Mouse (Mus musculus) layer of hippocampus, adult 2 months (tissue): ENCODE results near the gene Gm17334. TPM values are rescaled to one million over a fixed set of nuclear protein-coding genes. Genes with fewer than 3 reads are reported as not detected.

ENCODE experiments used
- DNase-seq, 2 experiments: peaks; one replicate each; pipeline ENCODE4 v3.0.0; 2022; ENCODE audit warnings: low spot score in 2 of 2
- H3K27ac ChIP-seq: fragments of 200-600 bp; 2 replicates; pipeline ENCODE4 v1.8.1; 2022
- H3K4me3 ChIP-seq: fragments of 200-600 bp; 2 replicates; pipeline ENCODE4 v1.8.1; 2022; ENCODE audit warnings: mild to moderate bottlenecking
- CTCF ChIP-seq: fragments of 200-600 bp; conservative IDR thresholded peaks from 2 replicates; pipeline ENCODE4 v1.8.1; 2022; ENCODE audit warnings: antibody characterized with exemption, mild to moderate bottlenecking, moderate library complexity
- total RNA-seq, 2 experiments: library from RNA; stranded (reverse); gene quantifications; 2 replicates each; pipeline ENCODE4 v1.2.3; 2021

The Gm17334 gene
- total RNA-seq, 2 experiments from 2014 or later = 1.1 to 1.6 TPM

GRCm38 (mm10) chr11:53792986-53793385 lies 20.0 kb upstream of the Gm17334 start:
- no peak for TF ChIP-seq CTCF
- no peak overlapping the region for H3K27ac ChIP-seq
- DNase-seq = peak; percentile 47 to 59
- no peak overlapping the region for H3K4me3 ChIP-seq

- no peak overlapping the region for H3K27ac ChIP-seq
- H3K4me3 ChIP-seq = no peak overlapping the region
- no peak for TF ChIP-seq CTCF
- no peak for DNase-seq
These were observed 16.3 kb upstream of the Gm17334 start for GRCm38 (mm10) chr11:53789277-53789676.

- no peak for TF ChIP-seq CTCF
- Histone ChIP-seq H3K4me3 (no peak overlapping the region), H3K27ac (no peak overlapping the region)
- DNase-seq = no peak
These were observed 15.2 kb upstream of the Gm17334 start for GRCm38 (mm10) chr11:53788196-53788595.

GRCm38 (mm10) chr11:53786058-53787031 lies 13.4 kb upstream of the Gm17334 start:
- no peak for TF ChIP-seq CTCF
- no peak overlapping the region for H3K4me3 ChIP-seq
- no peak for DNase-seq
- H3K27ac ChIP-seq = no peak overlapping the region

DNA sequence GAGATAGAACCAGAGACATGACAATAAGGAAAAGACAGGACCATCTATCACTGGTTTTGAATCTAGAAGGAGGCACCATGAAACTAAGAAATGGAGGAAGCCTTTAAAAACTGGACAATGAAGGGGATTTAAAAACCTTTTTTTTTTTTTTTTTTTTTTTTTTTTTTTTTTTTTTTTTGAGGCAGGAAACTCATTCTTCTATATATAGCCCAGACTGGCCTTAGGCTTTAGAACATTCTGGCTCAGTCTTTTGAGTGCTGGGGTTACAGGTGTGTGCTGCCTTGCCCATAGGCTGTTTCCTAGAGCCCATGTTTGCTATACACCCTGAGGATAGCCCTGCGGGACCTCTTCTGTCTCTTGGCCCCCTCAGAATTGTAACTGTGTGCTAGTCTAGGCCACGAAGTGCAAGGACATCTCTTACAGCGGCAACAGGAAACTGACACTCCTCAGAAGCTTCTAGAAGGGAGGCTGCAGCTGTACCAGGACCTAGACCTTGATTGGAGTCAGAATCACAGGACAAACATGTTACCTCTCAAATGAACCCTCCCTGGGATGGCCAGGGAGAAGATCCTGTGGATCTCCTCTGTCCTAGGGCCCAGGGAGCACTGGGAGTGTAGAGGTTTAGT lies 12.4 kb upstream of the Gm17334 start:
- Histone ChIP-seq H3K4me3 (no peak overlapping the region), H3K27ac (no peak overlapping the region)
- TF ChIP-seq CTCF = no peak
- no peak for DNase-seq

DNA sequence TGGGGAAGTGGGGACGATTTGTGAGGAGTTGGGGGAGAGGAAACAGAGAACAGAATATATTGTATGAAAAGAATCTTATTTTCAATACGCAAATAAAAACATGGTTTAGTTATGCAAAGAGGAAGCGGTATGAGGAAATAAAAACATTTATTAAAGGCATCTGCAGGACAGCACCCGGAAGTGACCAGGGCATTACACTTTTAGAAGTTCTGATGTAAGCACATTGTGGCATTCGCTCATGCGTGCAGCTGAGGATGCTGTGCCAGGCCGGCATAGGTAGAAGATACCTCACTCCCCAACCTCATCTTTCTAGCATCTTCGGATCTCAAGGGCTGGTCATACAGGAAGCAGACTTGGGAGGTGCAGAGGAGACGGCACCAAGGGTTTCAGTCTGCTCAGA lies 10.3 kb upstream of the Gm17334 start:
- H3K27ac ChIP-seq = no peak overlapping the region
- H3K4me3 ChIP-seq = no peak overlapping the region
- TF ChIP-seq CTCF = no peak
- DNase-seq = no peak

DNA sequence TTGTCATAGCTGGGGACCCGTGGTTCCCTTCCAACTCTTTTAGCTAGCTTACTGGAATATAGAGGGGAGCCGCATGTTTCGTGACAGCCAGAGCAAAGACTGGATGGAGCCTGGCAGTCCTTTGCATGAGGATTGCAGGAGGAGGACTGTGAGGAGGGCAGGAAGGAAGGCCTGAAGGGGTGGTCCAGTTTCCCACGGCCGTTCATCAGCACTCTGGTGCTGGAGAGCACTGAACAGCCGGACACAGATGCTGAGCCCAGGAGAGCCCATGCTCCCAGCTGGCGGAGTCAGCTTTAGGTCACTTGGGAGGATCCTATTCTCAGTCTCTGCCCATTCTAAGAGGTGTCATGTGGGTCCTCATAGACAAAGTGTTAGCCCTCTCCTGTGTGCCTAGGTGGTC lies 9.0 kb upstream of the Gm17334 start:
- TF ChIP-seq CTCF = no peak
- DNase-seq = no peak

DNA sequence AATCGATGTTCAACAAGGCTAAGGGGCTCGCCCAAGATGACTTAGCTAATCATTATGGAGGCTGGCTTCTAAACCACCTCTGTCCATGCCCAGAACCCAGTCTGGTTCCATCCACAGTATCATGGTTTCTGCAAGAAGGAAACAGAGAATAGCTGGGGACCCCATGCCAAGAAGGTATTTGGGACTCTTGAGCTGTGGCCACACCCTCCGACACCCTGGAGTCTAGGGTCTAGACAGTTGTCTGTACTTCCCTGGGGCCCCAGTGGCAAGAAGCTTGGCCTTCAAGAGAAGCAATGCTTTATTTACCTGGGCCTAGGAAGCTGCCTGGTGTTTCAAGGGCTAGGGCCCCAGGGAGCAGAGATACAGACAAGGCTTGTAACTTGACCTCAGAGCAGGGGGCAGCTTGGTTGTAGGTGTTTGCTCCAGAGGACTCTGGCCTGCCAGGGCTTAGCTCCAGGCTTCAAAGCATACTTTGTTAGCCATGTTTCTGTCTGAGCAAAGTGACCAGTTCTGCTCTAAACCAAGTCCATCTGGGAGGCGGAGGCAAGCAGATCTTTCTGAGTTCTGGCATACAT lies 8.3 kb upstream of the Gm17334 start:
- H3K27ac ChIP-seq = no peak overlapping the region
- TF ChIP-seq CTCF = no peak
- no peak overlapping the region for H3K4me3 ChIP-seq
- no peak for DNase-seq

More for the DNA sequence above, 9.0 kb upstream of the Gm17334 start:
- no peak overlapping the region for H3K4me3 ChIP-seq
- no peak overlapping the region for H3K27ac ChIP-seq

DNA sequence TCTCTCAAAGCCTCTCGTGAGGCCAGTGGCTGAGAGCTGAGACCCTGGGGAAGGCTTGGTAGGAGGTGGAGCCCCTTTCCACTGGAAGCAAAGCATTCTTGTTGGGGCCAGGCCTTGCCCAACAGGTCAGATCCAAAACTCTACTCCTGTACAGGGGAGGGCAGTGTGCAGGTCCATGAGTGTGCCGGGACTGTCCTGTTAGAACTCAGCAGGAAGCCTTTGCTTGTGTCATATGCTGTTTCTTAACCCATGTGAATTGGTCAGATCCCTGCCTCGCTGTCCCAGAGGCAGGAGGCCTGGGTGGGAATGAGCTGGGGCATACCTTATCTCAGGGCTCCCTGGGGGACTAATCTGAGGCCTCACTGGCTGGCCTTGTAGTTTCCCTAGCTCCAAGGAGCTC lies 7.3 kb upstream of the Gm17334 start:
- no peak for TF ChIP-seq CTCF
- Histone ChIP-seq H3K4me3 (no peak overlapping the region), H3K27ac (no peak overlapping the region)
- no peak for DNase-seq

- no peak overlapping the region for H3K4me3 ChIP-seq
- TF ChIP-seq CTCF = no peak
- DNase-seq = no peak
- no peak overlapping the region for H3K27ac ChIP-seq
These were observed 6.8 kb upstream of the Gm17334 start for GRCm38 (mm10) chr11:53779808-53780207.

- DNase-seq = no peak
- Histone ChIP-seq H3K27ac (no peak overlapping the region), H3K4me3 (no peak overlapping the region)
- no peak for TF ChIP-seq CTCF
These were observed 5.5 kb upstream of the Gm17334 start for GRCm38 (mm10) chr11:53778455-53778854.

DNA sequence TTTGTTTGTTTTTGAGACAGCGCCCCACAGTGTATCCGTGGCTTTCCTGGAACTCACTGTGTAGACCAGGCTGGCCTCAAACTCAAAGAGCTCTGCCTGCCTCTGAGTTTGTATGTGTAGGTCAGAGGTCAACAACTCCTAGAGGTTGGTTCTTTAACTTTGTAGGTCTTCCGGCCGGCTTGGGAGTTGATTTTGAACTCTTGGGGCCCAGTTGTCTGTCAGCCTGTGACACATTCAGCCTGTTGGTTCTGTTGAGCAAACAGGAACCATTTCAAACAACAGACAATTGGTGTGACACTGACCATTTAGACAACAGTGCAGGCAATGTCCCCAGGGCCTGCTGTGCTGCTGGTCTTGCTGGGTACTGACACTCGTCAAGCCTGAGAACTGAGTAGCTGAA lies 4.7 kb upstream of the Gm17334 start:
- no peak for DNase-seq
- Histone ChIP-seq H3K4me3 (no peak overlapping the region), H3K27ac (peak overlapping the region; percentile 32; the same call in 1 of the 2 replicates)
- no peak for TF ChIP-seq CTCF

DNA sequence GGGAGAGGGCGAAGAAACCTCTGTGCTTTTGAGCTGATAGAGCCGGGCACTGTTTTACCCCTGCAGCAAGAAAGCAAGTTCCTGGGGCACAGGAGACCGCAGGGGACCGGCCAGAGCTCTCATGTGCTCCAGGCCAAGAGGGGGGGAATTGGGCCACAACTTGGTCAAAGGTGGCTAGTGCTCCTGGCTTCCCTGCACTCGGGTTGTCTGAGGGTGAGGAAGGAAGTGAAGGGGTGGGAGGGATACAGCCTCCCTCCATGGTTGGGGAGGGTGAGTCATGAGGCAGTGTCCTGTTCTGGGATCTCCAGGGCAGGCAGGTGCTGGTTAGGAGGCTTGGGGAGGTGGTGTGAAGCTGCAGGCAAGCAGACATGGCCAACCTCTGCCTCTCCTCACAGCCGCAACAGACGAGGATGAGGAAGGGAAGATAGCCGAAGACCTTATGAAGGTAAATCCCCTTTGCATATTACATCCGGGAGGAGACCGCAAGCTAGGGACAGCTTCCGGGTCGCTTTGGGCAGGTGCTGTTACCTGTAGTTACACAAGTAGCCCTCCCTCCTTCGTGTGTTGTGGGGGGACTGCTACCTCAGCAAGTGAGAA lies 1.8 kb upstream of the Gm17334 start:
- Histone ChIP-seq H3K4me3 (no peak overlapping the region), H3K27ac (no peak overlapping the region)
- no peak for DNase-seq
- no peak for TF ChIP-seq CTCF
